Mouse (Mus musculus): ENCODE measurements around the gene Irf2bp2.

GRCm38 (mm10) chr8:126542757-126543156 lies 51.0 kb downstream of the Irf2bp2 start:
- no peak for TF ChIP-seq CTCF (IDR thresholded peaks at IDR 0.05; ENCODE audit: insufficient read depth, low read length)
- TF ChIP-seq POLR2A (IDR thresholded peaks at IDR 0.05; ENCODE audit: borderline replicate concordance, extremely low read depth, low read depth, low read length) = no peak
